Mouse (Mus musculus): ENCODE results near the gene Cp. TPM values are rescaled to one million over a fixed set of nuclear protein-coding genes. Genes with fewer than 3 reads are reported as not detected.
A peak's percentile ranks its signal among the peaks of the same experiment; 100 is the strongest.
"Not testable (repeated sequence)": the region's sequence is repeated elsewhere in the genome, so short reads cannot be mapped to it uniquely, and the experiment has no call there.

The Cp gene
- polyA plus RNA-seq, 1 experiment: 53.9 TPM

DNA sequence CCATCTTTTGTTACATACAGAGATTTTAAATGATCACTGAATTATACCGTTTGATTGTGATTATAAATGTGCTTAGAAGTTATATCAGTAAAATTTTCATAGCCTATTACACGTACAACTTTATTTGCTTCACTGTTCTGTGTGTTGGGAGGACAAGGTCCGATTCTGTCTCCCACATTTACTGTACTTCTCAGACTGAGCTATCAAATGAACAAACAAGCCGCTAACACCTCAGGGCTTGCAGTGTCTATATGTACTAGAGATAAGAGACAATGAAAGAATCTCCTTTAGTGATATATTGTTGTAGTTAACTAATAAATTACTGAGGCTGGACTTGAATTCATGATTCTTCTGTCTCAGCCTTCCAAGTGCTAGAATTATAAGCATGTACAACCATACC is 50.4 kb downstream of the Cp start:
- DNase-seq (ENCODE audit: low read depth): no peak

DNA sequence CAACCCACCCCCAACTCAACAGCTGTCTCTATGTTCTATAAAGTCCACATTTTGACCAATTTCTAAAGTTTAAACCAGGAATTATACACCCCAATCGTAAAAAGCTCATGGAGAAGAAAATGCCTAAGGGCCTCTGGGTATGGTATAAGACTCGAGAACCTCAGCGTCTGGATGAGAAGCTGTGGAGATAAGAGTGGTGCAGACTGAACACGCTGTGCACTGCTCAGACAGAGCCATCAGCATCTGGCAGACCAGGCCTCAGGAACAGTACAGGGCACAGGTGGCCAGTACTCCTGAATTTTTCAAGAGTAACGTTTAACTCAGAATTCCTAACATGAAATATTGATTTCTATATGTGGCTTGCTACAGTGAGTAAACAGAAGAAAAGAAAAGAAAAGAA is 50.9 kb downstream of the Cp start:
- DNase-seq (ENCODE audit: low read depth): no peak

DNA sequence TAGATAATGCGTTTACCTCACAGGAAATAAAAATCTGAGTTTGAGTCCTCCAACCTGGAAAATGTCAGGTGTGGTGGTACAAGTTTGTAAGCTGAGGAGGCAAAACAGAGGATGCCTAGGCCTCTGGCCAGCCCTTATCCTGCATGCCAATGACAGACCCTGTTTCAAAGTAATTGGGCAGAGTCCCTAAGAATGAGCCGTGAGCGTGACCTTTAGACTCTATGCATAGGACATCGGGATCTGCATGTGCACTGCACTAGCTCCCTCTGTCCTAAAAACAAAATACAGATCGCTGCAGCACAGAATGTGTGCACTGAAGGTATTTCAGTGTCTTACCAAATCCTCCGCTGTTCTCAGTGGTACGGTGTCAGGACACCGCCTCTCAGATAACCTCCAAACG is 53.6 kb downstream of the Cp start:
- no peak for DNase-seq (ENCODE audit: low read depth)

DNA sequence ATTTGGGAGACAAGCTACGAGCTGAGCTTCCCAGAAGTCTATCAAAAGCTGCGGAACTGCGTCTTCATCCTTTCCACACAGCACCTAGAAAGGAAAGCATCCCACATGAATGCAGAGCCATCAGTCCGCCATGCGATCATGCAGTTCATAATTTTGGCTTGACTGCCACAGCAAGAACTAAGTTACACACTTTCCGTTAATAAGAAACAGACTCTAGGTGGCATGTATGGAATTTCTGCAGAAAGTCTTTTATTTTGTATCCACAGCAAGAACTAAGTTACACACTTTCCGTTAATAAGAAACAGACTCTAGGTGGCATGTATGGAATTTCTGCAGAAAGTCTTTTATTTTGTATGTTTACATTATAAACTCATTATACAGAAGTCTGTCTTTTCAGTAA is 54.1 kb downstream of the Cp start:
- DNase-seq (ENCODE audit: low read depth): not testable (repeated sequence)

DNA sequence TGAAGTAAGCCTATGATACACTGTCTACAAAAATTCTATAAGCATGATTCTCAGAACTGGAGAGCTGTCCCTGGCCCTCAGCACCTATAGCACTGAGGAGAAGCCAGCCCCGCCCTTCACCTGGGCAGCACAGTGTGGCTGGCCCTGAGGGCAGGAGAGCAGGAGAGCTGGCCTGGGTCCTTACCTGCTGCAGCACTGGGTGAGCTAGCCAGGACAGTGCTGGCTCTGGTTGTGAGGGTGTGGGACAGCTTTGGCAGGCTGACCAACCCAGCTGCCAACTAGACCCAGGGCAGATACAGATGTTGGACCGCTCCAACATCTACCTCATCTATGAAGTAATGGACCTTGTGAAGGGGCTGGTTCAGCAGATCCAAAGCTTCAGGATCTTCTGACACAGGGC is 57.6 kb downstream of the Cp start:
- DNase-seq (ENCODE audit: low read depth): no peak

DNA sequence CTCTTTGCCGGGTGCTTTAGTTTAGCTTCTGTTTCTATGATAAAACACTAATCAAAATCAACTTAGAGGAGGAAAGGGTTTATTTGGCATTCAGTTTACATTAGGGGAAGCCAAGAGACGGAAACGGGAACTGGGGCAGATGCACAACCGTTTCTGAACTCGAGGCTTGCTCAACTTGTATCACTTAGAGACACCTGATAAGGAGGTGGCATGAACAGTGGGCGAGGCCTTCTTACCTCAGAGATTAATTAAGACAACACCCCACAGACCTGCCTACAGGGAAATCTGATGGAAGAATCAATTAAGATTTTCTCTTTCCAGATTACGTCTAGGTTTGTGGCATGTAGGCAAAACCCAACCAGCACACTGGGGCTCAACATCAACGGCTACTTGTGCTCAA is 61.2 kb downstream of the Cp start:
- no peak for DNase-seq (ENCODE audit: low read depth)

DNA sequence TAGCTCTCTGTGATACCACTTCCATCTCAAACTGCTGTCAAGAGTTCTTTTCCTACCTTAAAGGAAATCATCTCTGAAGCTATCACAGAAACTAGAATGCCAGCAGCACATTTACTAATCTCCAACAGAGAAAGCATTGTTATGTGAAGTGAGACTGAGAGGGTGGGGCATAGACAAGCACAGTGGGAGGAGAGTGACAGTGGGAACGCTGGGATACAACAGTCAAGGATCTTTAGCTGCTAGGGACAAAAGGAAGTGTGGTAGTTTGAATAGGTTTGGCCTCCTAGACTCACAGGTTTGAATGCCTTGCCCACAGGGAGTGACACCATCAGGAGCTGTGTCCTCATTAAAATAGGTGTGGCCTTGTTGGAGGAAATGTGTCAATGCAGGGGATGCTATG is 67.0 kb downstream of the Cp start:
- no peak for DNase-seq (ENCODE audit: low read depth)

DNA sequence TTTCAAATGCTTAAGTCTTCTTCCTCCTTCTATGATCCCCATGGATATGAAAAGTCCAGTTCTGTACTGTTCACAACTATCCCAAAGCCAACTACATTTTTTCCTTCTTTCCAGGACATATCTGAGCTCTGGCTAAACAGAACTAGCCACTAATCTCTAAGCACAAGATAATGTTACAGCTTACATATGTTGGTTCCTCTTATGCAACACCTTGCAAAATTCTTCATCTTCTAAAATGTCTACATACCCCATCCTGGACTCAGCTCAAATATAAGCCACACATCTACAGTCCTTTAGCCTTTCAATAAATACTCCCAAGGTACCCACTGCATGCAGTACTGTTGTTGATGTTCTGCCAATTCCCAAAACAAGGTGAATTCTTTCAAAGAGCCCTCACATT is 69.6 kb downstream of the Cp start:
- DNase-seq (ENCODE audit: low read depth): no peak

DNA sequence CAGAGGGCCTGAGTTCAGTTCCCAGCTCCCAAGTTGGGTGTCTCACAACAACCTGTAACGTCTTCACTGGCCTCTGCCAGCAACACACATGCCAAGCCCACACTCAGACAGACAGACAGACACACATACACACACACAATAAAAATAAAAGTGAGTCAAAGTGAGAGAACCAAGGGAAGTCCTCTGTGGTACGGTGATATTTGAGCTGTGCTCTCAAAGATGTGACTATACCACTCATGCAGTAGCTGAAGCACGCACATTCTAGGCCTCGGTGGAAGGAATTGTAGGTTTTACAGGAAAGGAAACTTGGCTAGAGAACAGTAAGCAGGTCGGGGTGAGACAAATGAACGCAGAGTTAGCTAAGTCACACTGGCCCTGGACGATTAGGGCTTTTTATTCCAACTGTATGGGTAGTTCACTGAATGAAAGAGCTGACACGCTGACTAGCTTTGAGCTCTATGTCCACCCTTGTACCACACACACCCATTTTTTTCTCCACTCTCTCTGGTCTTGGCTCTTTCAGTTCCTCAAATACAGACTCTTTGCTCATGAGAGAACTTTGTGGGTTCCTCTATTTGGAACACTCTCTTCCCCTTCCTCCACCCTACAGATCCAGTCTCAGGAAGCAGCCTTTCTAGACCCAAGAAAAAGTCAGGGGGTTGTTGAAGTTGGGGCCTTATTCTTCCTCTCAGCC is 70.3 kb downstream of the Cp start:
- no peak for DNase-seq (ENCODE audit: low read depth)

DNA sequence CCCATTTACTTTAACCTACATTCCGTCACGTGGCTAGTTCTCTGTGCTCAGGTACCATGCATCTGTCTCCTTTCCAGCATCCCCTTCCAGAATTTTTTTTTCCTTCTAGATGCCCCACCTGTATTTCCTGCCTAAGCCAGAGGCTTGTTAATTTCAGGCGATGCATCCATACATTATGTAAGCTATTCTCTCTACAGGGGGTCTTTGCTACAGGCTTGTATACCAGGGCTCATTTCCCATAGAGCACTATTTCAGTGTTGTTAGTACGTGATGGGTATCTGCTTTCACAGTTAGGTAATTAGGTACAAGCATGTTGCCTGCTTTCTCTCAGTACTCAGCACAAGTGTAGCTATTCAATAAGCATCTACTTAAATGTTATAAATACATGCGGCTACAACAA is 70.9 kb downstream of the Cp start:
- DNase-seq (ENCODE audit: low read depth): no peak

DNA sequence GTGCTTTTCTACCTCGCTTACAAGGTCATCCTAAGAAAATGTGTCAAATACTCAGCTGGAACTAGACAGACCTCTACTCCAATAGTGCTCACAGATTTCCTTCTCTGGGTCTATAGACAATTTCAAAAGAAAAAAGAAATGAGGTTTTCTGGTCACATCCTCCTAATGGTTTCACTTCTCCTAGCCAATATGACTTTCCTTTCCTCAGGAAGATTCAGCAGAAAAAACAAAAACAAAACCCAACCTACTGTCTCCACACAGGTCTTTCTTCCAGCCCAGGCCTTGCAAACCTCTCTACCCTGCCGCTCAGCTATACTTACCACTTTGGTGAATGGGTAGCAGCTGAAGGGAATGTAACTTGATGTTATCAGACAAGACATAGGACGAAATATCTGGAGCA is 71.8 kb downstream of the Cp start:
- DNase-seq (ENCODE audit: low read depth): no peak

DNA sequence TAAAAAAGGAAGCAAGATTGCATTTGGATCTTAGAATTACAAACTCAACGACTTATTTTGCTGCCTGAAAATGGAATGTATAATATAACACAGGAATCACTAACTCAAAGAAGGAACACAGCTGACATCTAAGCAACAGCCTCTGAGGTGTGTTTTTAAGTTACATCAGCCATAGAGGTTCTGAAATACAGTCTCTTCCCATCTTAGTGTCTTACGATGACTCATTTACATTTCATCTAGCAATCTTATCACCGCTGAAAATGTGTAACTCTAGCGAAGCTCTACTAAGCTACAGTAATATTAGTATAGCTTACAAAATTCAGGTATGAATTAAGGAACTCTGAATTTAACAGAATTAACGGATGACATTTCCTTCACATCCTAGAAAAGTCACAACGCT is 74.0 kb downstream of the Cp start:
- DNase-seq (ENCODE audit: low read depth): no peak

DNA sequence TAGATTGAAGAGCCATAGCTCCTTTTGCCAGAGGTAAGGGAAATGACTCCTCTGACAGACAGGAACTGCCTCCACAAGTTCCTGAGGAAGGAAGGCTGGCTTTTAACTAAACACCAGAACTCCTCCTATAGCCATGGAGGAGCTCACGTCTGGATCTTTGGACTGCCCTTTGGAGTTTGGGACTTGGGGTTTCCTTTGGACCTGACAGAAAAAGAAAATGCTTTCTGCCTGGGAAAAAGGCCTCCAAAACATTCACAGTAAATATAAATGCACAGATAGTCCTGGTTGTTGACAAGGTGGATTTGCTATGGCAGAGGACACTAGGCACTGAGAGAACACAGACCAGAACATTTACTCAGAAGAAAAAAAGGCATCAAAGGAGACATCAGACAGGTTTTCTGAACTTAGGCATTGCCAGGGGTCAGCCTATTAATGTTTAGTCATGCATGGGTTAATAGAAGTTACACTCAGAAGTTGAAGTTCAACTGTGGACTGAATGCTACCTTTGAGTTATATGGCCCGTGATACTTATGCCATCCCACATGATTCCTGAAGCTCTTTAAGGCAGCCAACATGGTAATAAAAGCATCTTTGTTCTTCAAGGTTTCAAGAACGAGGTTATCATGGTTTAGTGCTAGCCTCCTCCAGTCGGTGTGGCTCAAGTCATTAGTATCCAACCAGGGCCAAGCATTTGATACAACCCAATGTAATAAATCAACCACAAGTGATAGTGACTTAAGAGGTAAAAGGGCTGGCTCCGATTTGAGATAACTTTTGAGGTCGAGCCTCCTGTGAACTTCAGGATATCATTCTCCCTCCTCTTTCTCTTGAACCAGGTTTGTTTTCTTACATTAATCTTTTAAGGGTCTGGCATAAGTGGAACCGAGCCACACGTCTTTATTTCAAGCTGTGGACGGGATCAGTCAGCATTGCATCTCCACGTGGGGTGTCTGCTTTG is 77.2 kb downstream of the Cp start:
- no peak for DNase-seq (ENCODE audit: low read depth)

DNA sequence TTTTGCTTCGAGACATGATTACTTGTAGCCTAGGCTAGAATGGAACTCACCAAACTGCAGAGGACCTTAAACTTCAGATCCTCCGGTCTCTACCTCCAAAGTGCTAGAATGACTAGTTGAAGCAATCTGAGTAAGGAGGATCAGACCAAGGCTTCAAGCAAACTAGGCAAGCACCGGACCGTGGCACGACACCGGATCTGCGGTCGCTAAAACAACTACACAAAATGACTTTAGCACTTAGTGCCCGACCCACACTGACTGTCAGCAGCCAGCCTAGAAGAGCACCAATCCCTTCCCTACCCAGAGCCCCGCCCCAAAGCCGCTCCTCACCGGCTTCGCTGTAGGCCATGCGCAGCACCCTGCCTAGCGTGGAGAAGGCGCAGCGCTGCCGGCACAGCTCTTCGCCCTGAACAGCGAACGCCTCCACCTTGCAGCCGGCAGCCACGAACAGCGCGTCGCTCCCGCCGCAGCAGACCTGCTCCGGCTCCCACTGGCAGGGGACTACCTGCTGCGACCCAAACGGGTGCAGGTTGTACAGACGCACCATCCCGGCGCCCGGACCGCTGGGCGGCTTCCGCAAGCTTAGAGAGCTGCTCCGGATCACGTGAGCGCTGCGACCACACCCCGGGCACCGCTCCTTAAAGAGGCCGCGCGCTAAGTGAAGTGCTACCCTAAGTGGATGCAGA is 78.0 kb downstream of the Cp start, which contains the start of gene Hps3:
Hps3 (minus strand) TSS at position 597 of the 686 bp plus-strand sequence.
- DNase-seq (ENCODE audit: low read depth): peak; percentile 52

DNA sequence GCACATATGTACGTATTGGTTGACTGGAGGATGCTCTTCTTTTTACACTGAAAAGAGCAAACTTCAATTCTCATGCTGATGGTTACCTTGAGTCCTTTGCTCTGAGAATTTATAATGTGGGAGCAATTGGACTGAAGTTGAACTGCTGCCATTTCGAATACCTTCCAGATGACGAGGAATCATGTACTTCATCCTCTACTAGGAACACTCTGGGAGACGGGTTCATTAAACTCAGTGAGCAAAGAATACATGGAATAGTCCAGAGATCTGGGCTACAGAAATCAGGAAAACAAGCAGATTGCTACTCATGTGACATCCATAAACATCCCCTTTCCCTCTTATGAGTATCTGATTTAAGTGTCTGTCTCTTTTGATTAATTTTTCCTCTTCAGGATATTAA is 79.2 kb downstream of the Cp start:
- no peak for DNase-seq (ENCODE audit: low read depth)

DNA sequence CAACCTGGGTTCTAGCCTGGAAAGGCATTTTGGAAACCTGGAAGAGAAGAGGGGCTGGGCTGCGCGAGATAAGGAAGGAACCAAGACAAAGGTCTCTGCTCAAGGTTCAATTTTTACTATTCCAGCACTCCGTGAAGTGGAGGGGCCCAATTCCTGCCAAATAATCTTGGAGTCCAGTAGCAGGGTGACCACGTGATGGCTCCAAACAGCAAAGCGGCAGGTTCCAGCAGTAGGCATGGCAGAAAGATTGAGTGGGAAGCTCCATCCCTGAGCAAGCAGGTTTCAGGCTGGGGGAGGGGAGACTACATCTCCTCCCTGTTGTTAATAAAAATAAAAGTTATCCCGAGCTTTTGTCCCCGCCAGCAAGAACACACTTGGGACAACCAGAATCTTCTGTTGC is 84.6 kb downstream of the Cp start:
- not testable (repeated sequence) for DNase-seq (ENCODE audit: low read depth)

DNA sequence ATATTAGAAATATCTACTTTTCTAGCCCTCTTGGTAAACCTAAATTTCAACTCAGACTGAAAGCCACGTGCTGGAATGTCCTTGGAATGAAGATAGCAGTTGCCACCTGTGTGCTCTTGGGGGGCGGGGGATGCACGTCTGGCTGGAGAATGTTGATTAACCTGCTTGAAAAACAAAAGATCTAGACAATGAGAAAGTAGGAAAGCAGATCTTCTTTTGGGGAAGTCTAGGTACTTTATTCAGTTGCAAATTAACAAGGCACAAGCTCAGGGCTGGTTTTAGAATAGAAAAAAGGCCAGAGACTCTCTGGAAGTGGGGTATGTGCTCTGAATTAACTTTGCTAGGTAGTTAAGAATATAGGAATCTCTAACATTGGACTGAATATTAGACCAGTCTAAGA is 87.9 kb downstream of the Cp start:
- DNase-seq (ENCODE audit: low read depth): not testable (repeated sequence)

DNA sequence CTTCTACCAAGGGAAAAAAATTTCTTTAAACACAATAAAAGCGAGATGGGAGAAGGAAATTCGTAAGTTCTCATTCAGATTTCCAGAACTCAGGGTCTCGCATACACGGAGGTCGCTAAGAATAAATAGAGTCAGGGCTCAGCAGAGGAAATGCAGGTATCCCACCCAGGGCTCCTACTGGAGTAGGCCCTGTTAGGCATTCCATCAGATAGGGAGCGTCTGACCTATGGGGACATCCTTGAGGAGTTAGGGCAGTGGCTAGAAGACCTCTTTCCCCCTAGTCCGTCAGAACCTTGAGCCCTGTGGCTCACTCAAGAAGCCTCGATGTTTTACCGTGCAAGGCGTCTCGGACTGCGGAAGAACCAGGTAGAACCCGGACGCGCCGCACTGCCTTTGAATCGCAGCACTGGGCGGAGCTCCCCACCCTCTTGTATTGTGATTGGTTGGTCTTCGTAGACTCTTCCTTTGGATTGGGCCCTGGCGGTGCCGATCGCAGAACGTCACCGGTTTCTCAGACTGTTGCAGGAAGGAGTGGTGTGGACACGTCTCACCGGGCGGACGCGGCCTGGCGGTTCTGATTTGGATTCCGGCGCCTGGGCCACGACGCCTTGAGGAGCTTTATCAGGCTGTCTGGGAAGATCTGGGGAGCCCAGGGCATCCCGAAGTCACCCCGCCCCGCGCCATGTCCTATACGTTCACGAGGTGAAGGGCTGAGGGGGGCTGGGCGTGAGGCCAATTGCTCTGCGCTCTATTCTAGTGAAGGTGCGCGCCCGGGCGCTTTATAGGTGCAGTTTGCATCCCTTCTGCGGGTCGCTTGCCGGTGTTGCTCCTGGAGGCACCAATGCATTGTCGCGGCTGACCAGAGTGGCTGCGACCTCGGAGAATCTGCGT is 100.7 kb downstream of the Cp start, which contains the start of gene Hltf:
Hltf (plus strand) TSS at position 506 of the 891 bp plus-strand sequence.
- DNase-seq (ENCODE audit: low read depth): peak; percentile 70

DNA sequence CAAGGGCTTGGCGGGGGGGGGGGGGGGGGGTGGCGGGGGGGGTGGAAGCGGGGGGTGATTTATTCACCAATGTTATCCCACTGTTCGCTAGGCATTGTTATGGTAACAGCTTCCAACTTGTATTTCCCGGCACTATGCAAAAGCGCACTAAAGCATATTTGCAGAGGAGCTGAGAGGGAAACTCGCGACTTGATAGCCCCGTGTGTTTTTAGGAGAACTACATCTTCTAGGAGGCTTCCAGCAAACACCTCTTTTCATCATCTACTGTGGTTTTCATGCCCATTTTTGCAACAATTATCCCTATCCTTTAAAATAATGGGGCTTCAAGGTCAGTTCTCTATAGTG is 101.3 kb downstream of the Cp start:
- DNase-seq (ENCODE audit: low read depth): no peak

Data from gonadal fat pad, adult 2 months (tissue).